Comparison of ENCODE assay signal across 14 mouse cellular contexts in the genomic region with DNA sequence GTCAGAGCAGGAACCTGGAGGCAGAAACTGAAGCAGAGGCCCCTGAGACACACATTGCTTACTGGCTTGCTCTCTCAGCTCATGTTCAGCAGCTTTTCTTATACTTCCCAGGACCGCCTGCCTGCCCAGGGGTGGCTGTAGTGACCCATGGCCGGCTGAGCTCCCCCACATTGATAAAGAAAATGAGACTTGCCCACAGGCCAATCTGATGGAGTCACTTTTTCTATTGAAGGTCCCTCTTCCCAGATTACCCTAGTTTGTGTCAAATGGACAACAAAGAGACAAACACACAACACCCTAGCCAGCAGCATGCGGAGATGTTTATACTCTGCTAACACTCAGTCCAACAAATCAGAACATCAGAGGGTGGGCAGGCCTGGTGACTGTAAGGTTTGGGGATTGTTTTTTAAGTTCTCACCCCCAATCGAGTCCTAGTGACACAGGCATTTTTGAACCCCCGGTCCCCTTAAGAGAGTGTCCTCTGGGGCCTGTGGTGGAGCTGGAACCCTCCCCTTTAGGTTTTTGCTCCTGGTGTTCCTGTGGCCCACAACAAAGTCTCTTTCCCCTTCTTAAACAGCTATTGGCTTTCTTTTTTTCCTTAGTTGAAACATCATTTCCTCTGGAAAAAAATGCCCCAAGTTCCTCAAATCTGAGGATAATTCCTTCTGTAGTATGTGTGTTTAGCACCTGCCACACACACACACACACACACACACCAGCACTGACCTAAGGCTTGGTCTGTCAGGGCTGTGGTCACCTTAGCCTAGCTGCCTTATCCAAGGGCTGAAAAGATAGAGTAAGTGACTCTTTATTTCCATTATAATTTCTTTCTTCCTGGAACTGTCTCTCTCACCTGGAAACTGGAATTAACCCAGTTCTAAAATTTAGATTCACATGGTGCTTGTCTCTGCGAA. TPM values are rescaled to one million over a fixed set of nuclear protein-coding genes. Genes with fewer than 3 reads are reported as not detected.
DNase-seq lines count a peak whose midpoint lies in the region; ATAC-seq and TF ChIP-seq lines count a peak whose summit lies in the region.
"Had no signal": no experiment of that assay in that cellular context is flagged by ENCODE, and none has a peak within 500 bp of the region (broad histone marks: within the 10 kb centered on the region; RNA-seq: fewer than 3 reads in every experiment).

No protein-coding gene starts in this region.

- no peaks in the 10 kb centered on the region for H3K36me3 ChIP-seq in heart, embryonic 13.5 days
- no peaks in the 10 kb centered on the region for H3K36me3 ChIP-seq in small intestine, adult 2 months (ENCODE audit: control insufficient read depth, insufficient read depth, low read length)
- H3K36me3 ChIP-seq: embryonic facial prominence, embryonic 13.5 days; limb, embryonic 13.5 days; liver, embryonic 15.5 days had no signal

- H3K27ac ChIP-seq in heart, embryonic 13.5 days (replicated peaks): peak overlapping the region; percentile 80
- peak overlapping the region; percentile 66 for H3K27ac ChIP-seq in left cerebral cortex, adult 2 months
- H3K27ac ChIP-seq in bone marrow macrophage, adult 2 months (ENCODE audit: insufficient read depth, low read depth, low read length): peak overlapping the region; percentile 79
- H3K27ac ChIP-seq in small intestine, adult 2 months (ENCODE audit: insufficient read depth, low read depth, low read length): peak overlapping the region; percentile 68
- H3K27ac ChIP-seq: embryonic facial prominence, embryonic 13.5 days; limb, embryonic 13.5 days; liver, embryonic 15.5 days had no signal

- no peak for DNase-seq in heart, postnatal 10 days
- no peak for DNase-seq in left cerebral cortex, adult 2 months (ENCODE audit: extremely low spot score in 1 of 2, low spot score in 2 of 2)
- DNase-seq in left cerebral cortex, postnatal 25 days (ENCODE audit: low spot score in 2 of 2): no peak
- DNase-seq in lung, postnatal 10 days: no peak
- DNase-seq: cerebellum, adult 9-11 months; forebrain, postnatal 0 days; kidney, postnatal 14 days; right cerebral cortex, postnatal 25 days had no signal

- no peak for TF ChIP-seq POLR2A in bone marrow macrophage, adult 2 months (IDR thresholded peaks at IDR 0.05; ENCODE audit: borderline replicate concordance, low read depth, low read length)
- no peak for TF ChIP-seq POLR2A in small intestine, adult 2 months (IDR thresholded peaks at IDR 0.05; ENCODE audit: low read depth, low read length)

- no peak for ATAC-seq in heart, embryonic 13.5 days (ENCODE audit: extremely low read depth, insufficient number of reproducible peaks, low FRiP score, low TSS enrichment)
- ATAC-seq: forebrain, postnatal 0 days had no signal

- no peaks in the 10 kb centered on the region for H3K27me3 ChIP-seq in heart, embryonic 13.5 days (replicated peaks)
- H3K27me3 ChIP-seq in small intestine, adult 2 months (ENCODE audit: control insufficient read depth, insufficient read depth, low read length): no peaks in the 10 kb centered on the region
- H3K27me3 ChIP-seq: liver, embryonic 15.5 days had no signal

- no peak for TF ChIP-seq CTCF in left cerebral cortex, adult 2 months (IDR thresholded peaks at IDR 0.05)
- TF ChIP-seq CTCF in bone marrow macrophage, adult 2 months (IDR thresholded peaks at IDR 0.05; ENCODE audit: low read depth, low read length): no peak
- TF ChIP-seq CTCF in small intestine, adult 2 months (IDR thresholded peaks at IDR 0.05; ENCODE audit: extremely low read depth, insufficient read length, insufficient replicate concordance, low read depth, low read length): no peak

- intact Hi-C loops in heart, postnatal 10 days (cut with DNase I): no loop called here
- intact Hi-C loops in left cerebral cortex, adult 2 months (cut with DNase I): no loop called here
- intact Hi-C loops in left cerebral cortex, postnatal 25 days (cut with DNase I): no loop called here

- H3K4me1 ChIP-seq in heart, embryonic 13.5 days: peaks cover 66% of the 10 kb centered on the region
- H3K4me1 ChIP-seq in bone marrow macrophage, adult 2 months (ENCODE audit: control insufficient read depth, insufficient read depth, low read length): peaks cover 88% of the 10 kb centered on the region
- peaks cover 42% of the 10 kb centered on the region for H3K4me1 ChIP-seq in small intestine, adult 2 months (ENCODE audit: control insufficient read depth, insufficient read depth, insufficient read length, low read length)

- WGBS in heart, embryonic 13.5 days: 62% methylated on average over 6 of the region's 6 CpGs
- WGBS in small intestine, adult 2 months: 76% methylated on average over 6 of the region's 6 CpGs

- no peaks in the 10 kb centered on the region for H3K9me3 ChIP-seq in heart, embryonic 13.5 days
- H3K9me3 ChIP-seq: embryonic facial prominence, embryonic 13.5 days; limb, embryonic 13.5 days; liver, embryonic 15.5 days had no signal

- peak overlapping the region; percentile 33; the same call in 1 of the 2 replicates for H3K9ac ChIP-seq in heart, embryonic 13.5 days
- H3K9ac ChIP-seq: embryonic facial prominence, embryonic 13.5 days; forebrain, postnatal 0 days; liver, embryonic 15.5 days had no signal

- H3K4me2 ChIP-seq in heart, embryonic 13.5 days: no peak overlapping the region

- no peak overlapping the region for H3K4me3 ChIP-seq in heart, embryonic 13.5 days
- no peak overlapping the region for H3K4me3 ChIP-seq in left cerebral cortex, adult 2 months
- H3K4me3 ChIP-seq in bone marrow macrophage, adult 2 months (ENCODE audit: insufficient read depth, low read length): no peak overlapping the region
- H3K4me3 ChIP-seq in small intestine, adult 2 months (ENCODE audit: low read depth, low read length): no peak overlapping the region
- H3K4me3 ChIP-seq: embryonic facial prominence, embryonic 13.5 days; limb, embryonic 13.5 days; liver, embryonic 15.5 days had no signal

RNA-seq across cellular contexts. Expression of gene Ier5, which starts 41.1 kb away (rescaled TPM):
- 3.6 and 3.8 TPM in 2 replicates for polyA plus RNA-seq in heart, embryonic 13.5 days (2015; fragmentation: Nextera tagmentation; extraction: Ambion mirVana)
- 10 to 100 TPM; 20.4 to 22.6 TPM for total RNA-seq in heart, postnatal 10 days (2021)
- 10 to 100 TPM; 60.4 to 75.1 TPM for total RNA-seq in left cerebral cortex, adult 2 months (2021)
- total RNA-seq in left cerebral cortex, postnatal 25 days (2021): 10 to 100 TPM; 45.6 to 62.4 TPM
- polyA plus RNA-seq in bone marrow macrophage, adult 2 months (2012; ENCODE audit: insufficient read depth, insufficient read length, missing spikeins): 58.7 and 62.5 TPM in 2 replicates
- polyA plus RNA-seq in small intestine, adult 2 months (2012; rRNA removed): 25.4 and 63.9 TPM in 2 replicates
